Mouse (Mus musculus): ENCODE results near the gene Hk1. TPM values are rescaled to one million over a fixed set of nuclear protein-coding genes. Genes with fewer than 3 reads are reported as not detected.
A peak's percentile ranks its signal among the peaks of the same experiment; 100 is the strongest.

The Hk1 gene
- polyA plus RNA-seq, 1 experiment from 2014 or later = 34.0 TPM

DNA sequence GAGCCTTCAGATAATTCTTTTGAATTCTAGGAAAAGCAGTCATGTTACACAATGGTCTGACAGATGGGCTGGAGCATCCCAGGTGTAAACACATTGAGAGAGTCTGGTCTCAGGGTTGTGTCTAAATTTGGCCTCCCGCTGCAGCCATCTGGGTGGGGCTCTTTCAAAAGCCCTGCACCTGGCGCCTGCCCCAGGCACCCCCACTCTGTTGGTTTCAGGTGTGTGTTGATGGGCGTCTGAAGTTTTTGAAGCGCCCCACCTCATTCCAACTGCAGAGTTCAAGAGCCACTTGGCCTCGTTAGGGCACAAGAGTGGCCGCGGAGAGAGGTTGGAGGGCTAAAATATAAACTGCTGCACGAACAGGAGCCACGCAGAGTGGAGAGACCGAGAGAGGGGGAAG, 137.3 kb downstream of the Hk1 start:
- WGBS = 82% methylated on average over 10 of the region's 10 CpGs
- H3K4me3 ChIP-seq = no peak overlapping the region
- H3K27me3 ChIP-seq (ENCODE audit: insufficient read depth, poor library complexity, severe bottlenecking) = no peaks in the 10 kb centered on the region
- peaks cover 2% of the 10 kb centered on the region; the same call in 1 of the 2 replicates for H3K4me1 ChIP-seq (replicated peaks)
- no peak for DNase-seq (ENCODE audit: low spot score)
- H3K36me3 ChIP-seq = no peaks in the 10 kb centered on the region
- no peaks in the 10 kb centered on the region for H3K9me3 ChIP-seq
- H3K27ac ChIP-seq = no peak overlapping the region

DNA sequence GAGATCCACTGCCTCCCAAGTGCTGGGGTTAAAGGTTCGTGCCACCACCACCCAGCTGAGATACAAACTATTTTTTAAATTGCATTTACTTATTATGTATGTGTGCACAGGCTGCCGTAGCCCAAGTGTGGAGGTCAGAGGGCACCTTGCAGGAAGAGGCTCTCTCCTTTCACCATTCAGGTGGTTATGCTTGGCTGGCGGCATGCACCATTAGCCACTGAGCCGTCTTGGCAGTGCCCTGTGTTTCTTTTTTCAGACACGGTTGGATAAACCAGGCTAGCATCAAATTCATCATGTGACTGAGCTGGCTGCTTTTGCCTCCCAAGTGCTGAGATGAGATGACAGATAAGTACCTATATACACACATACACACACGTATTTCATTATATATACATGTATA, 140.4 kb downstream of the Hk1 start:
- Histone ChIP-seq H3K4me3 (no peak overlapping the region), H3K4me1 (replicated peaks) (no peaks in the 10 kb centered on the region; the same call in 1 of the 2 replicates), H3K9me3 (no peaks in the 10 kb centered on the region), H3K36me3 (no peaks in the 10 kb centered on the region), H3K27ac (no peak overlapping the region), H3K27me3 (ENCODE audit: insufficient read depth, poor library complexity, severe bottlenecking) (no peaks in the 10 kb centered on the region)
- WGBS = 50% methylated on average over 6 of the region's 6 CpGs
- DNase-seq (ENCODE audit: low spot score) = no peak

DNA sequence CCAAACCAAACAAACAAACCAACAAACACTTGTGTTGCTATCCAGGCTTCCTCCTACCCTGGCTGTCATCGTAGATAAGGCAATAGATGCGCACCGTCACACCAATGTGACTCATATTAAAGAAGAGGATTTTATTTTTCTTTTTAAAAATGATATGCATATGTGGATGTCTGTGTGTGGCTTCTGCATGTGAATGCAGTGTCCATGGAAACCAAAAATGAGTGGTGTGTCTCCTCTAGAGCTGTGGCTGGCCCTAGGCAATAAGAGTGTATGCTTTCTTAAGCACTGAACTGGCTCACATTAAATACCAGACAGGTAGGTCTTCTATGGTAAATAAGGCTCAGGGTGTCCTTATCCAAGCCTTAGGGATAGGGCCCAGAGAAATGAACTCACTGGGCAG, 141.0 kb downstream of the Hk1 start:
- no peak for DNase-seq (ENCODE audit: low spot score)
- H3K27me3 ChIP-seq (ENCODE audit: insufficient read depth, poor library complexity, severe bottlenecking) = no peaks in the 10 kb centered on the region
- H3K4me1 ChIP-seq (replicated peaks) = no peaks in the 10 kb centered on the region; the same call in 1 of the 2 replicates
- H3K36me3 ChIP-seq = no peaks in the 10 kb centered on the region
- no peak overlapping the region for H3K4me3 ChIP-seq
- WGBS = 95% methylated on average over 3 of the region's 3 CpGs
- no peak overlapping the region for H3K27ac ChIP-seq
- no peaks in the 10 kb centered on the region for H3K9me3 ChIP-seq

GRCm38 (mm10) chr10:62237205-62237604, 142.5 kb downstream of the Hk1 start:
- H3K9me3 ChIP-seq = no peaks in the 10 kb centered on the region
- WGBS = 86% methylated on average over 10 of the region's 10 CpGs
- H3K27me3 ChIP-seq (ENCODE audit: insufficient read depth, poor library complexity, severe bottlenecking) = peaks cover 8% of the 10 kb centered on the region
- no peak overlapping the region for H3K27ac ChIP-seq
- no peak overlapping the region for H3K4me3 ChIP-seq
- DNase-seq (ENCODE audit: low spot score) = no peak
- no peaks in the 10 kb centered on the region for H3K36me3 ChIP-seq
- no peaks in the 10 kb centered on the region; the same call in 1 of the 2 replicates for H3K4me1 ChIP-seq (replicated peaks)

DNA sequence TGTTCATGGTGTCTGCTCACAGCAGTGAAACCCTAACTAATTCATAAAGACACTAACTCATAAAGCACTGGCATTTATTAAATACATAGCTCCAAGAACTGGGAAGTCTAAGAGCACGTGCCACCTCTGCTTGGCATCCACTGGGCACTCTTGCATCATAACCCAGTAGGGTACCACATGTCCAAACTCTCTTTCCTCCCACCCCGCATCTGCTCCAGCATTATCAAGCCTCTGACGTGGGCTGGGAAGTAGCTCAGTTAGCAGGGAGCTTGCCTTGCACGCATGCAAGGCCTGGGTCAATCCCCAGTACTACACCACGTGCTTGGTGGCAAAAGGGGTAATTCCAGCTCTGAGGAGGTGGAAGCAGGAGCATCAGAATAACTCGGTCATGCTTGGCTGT, 143.5 kb downstream of the Hk1 start:
- Histone ChIP-seq H3K27me3 (ENCODE audit: insufficient read depth, poor library complexity, severe bottlenecking) (peaks cover 15% of the 10 kb centered on the region), H3K4me3 (no peak overlapping the region), H3K4me1 (replicated peaks) (peaks cover 7% of the 10 kb centered on the region), H3K27ac (no peak overlapping the region), H3K36me3 (no peaks in the 10 kb centered on the region), H3K9me3 (no peaks in the 10 kb centered on the region)
- 85% methylated on average over 6 of the region's 6 CpGs for WGBS
- DNase-seq (ENCODE audit: low spot score) = no peak

GRCm38 (mm10) chr10:62231811-62232210, 147.9 kb downstream of the Hk1 start:
- H3K4me3 ChIP-seq = peak overlapping the region; percentile 74; the same call in 1 of the 2 replicates

DNA sequence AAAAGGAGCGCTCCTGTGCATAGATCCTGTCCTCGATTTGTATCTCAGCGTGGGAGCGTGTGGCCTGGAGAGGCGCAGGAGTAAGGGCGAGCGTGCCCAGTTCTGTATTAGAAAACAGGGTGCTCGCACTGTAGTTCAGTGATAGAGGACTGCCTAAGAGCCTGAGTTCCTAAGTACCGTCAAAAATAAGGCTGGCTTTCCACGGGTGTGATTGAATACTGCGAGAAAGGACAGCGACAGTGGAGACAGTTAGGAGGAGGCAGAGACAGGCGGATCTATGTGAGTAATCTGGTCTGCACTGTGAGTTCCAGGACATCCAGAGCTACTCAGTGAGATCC, 148.3 kb downstream of the Hk1 start:
- H3K4me3 ChIP-seq = peak overlapping the region; percentile 74
- H3K36me3 ChIP-seq = no peaks in the 10 kb centered on the region
- peaks cover 33% of the 10 kb centered on the region for H3K27me3 ChIP-seq (ENCODE audit: insufficient read depth, poor library complexity, severe bottlenecking)
- 5% methylated on average over 13 of the region's 13 CpGs for WGBS
- DNase-seq (ENCODE audit: low spot score) = no peak
- no peaks in the 10 kb centered on the region for H3K9me3 ChIP-seq
- peak overlapping the region; percentile 87 for H3K27ac ChIP-seq
- H3K4me1 ChIP-seq (replicated peaks) = peaks cover 20% of the 10 kb centered on the region

More at GRCm38 (mm10) chr10:62231811-62232210, 147.9 kb downstream of the Hk1 start:
- no peaks in the 10 kb centered on the region for H3K9me3 ChIP-seq
- H3K27me3 ChIP-seq (ENCODE audit: insufficient read depth, poor library complexity, severe bottlenecking) = peaks cover 33% of the 10 kb centered on the region
- peaks cover 20% of the 10 kb centered on the region for H3K4me1 ChIP-seq (replicated peaks)
- no peak for DNase-seq (ENCODE audit: low spot score)
- H3K27ac ChIP-seq = no peak overlapping the region
- no peaks in the 10 kb centered on the region for H3K36me3 ChIP-seq
- WGBS = 72% methylated on average over 3 of the region's 3 CpGs

DNA sequence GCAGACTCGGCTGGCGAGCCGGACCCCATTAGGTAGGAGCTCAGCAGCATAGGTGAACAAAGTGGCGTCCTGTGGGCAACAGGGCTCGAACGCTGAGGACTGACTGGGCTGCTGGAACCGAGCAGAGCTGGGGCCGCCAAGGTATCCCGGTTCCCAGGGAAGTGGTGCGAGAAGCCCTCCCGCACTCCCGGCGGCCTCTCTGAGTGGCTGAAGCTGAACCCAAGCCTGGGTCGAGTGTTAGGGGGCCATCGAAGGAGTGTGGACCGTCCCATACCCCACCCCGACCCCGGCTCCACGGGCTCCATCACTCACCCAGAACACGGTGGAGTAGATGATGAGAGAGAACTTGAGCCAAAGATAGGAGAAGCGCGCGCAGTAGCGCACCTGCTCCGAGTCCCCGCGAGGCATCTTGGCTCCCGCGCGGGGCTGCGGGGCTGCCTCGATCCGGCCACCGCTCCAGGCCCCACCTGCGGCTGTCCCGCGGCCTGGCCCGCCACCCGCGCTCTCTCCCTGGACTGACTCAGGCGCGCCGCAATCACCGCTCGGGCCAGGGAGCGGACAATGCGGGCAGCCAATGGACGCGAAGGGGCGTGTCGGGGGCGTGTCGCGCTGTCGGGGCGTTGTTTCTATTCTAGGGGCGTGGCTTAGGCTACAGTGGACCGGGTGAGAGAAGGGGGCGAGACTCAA, 148.9 kb downstream of the Hk1 start, which contains the start of gene Tspan15:
Gene Tspan15 (minus strand): TSS at position 544 of the 687 bp plus-strand sequence.
- peaks cover 23% of the 10 kb centered on the region for H3K4me1 ChIP-seq (replicated peaks)
- no peaks in the 10 kb centered on the region for H3K36me3 ChIP-seq
- H3K27me3 ChIP-seq (ENCODE audit: insufficient read depth, poor library complexity, severe bottlenecking) = peaks cover 33% of the 10 kb centered on the region
- peak within 1 kb of the TSS; percentile 87 for H3K27ac ChIP-seq
- H3K4me3 ChIP-seq = peak within 1 kb of the TSS; percentile 74
- DNase-seq (ENCODE audit: low spot score) = peak; percentile 97
- no peaks in the 10 kb centered on the region for H3K9me3 ChIP-seq
- under 1% methylated on average over 59 of the region's 59 CpGs for WGBS

DNA sequence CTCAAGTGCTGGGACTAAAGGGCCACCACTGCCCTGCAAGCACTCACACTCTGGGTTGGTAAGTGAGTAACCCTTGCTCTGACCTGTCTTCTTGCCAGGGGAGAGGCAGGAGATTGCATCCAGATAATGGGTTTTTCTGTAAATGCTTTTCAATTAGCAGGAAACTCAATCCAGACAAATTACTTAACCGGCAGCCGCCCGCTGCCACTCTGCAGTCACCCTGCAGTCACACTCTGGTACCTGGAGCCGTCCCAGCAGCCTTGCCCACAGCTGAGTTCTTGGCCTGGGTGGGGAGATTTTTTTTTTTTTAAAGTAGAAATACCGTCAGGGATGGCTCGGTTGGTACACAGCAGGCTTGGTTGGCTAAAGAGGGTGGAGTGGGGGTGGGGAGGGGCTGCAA, 151.6 kb downstream of the Hk1 start:
- Histone ChIP-seq H3K4me3 (no peak overlapping the region), H3K9me3 (no peaks in the 10 kb centered on the region), H3K27me3 (ENCODE audit: insufficient read depth, poor library complexity, severe bottlenecking) (peaks cover 33% of the 10 kb centered on the region), H3K36me3 (no peaks in the 10 kb centered on the region), H3K4me1 (replicated peaks) (peaks cover 33% of the 10 kb centered on the region), H3K27ac (no peak overlapping the region)
- 71% methylated on average over 6 of the region's 6 CpGs for WGBS
- DNase-seq (ENCODE audit: low spot score) = no peak

DNA sequence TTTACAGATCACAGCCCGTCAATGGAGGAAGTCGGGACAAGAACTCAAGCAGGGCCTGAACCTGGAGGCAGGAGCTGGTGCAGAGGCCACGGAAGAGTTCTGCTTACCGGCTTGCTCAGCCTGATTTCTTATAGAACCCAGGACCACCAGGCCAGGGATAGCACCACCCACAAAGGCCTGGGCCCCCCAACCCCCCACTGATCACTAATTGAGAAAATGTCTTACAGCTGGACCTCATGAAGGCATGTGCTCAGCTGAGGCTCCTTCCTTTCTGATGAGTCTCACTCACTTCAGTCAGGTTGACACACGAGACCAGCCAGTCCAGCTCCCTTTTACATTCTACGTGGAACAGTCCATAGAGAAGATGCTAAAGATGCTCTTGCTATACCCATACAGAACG, 153.9 kb downstream of the Hk1 start:
- H3K27me3 ChIP-seq (ENCODE audit: insufficient read depth, poor library complexity, severe bottlenecking) = peaks cover 18% of the 10 kb centered on the region; the same call in 1 of the 2 replicates
- H3K4me3 ChIP-seq = no peak overlapping the region
- H3K27ac ChIP-seq = no peak overlapping the region
- H3K9me3 ChIP-seq = no peaks in the 10 kb centered on the region
- 75% methylated on average over 7 of the region's 7 CpGs for WGBS
- peaks cover 27% of the 10 kb centered on the region for H3K4me1 ChIP-seq (replicated peaks)
- no peaks in the 10 kb centered on the region for H3K36me3 ChIP-seq
- no peak for DNase-seq (ENCODE audit: low spot score)

DNA sequence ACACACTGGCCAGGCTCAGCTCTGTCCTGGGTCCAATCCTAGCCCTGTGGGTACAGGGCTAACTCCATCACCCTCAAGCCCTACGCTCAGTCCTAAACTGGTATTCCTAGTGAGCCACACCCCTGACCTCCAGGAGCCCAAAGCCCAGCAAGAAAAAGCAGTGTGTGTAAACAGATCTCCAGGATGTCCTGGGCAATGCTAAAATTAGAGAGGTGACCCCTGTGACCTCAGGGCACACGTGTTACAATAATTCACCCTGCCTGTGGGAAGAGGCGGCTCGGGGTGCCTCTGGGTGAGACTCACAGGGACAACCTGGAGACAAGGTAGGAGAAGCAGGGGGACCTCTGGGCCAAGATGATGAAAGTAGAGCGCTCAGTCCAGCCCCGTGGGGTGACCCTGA, 155.5 kb downstream of the Hk1 start:
- H3K27ac ChIP-seq = no peak overlapping the region
- H3K27me3 ChIP-seq (ENCODE audit: insufficient read depth, poor library complexity, severe bottlenecking) = peaks cover 8% of the 10 kb centered on the region; the same call in 1 of the 2 replicates
- H3K4me3 ChIP-seq = no peak overlapping the region
- 66% methylated on average over 6 of the region's 6 CpGs for WGBS
- peaks cover 22% of the 10 kb centered on the region for H3K4me1 ChIP-seq (replicated peaks)
- no peaks in the 10 kb centered on the region for H3K9me3 ChIP-seq
- no peak for DNase-seq (ENCODE audit: low spot score)
- H3K36me3 ChIP-seq = no peaks in the 10 kb centered on the region

DNA sequence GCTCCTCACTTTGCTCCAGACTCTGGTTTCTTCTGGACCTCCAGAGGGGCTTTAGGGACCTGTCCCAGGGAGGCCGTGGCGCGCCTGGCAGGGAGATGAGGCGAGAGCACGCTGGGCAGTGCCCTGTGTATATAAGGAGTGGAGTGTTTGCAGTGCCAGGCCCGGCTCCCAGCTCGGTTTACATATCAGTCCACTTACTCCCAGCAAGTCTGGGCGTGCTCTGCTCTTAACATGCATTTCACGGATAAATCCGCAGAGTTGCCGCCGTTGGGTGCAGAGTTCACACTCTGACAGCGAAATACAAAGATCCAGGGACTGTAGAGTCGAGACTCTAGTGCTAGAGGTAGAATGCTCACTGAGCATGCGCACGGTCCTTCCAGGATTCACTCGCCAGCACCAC, 156.9 kb downstream of the Hk1 start:
- 85% methylated on average over 17 of the region's 17 CpGs for WGBS
- H3K27me3 ChIP-seq (ENCODE audit: insufficient read depth, poor library complexity, severe bottlenecking) = no peaks in the 10 kb centered on the region
- H3K36me3 ChIP-seq = no peaks in the 10 kb centered on the region
- DNase-seq (ENCODE audit: low spot score) = no peak
- no peak overlapping the region for H3K27ac ChIP-seq
- H3K9me3 ChIP-seq = no peaks in the 10 kb centered on the region
- no peak overlapping the region for H3K4me3 ChIP-seq
- H3K4me1 ChIP-seq (replicated peaks) = peaks cover 24% of the 10 kb centered on the region

DNA sequence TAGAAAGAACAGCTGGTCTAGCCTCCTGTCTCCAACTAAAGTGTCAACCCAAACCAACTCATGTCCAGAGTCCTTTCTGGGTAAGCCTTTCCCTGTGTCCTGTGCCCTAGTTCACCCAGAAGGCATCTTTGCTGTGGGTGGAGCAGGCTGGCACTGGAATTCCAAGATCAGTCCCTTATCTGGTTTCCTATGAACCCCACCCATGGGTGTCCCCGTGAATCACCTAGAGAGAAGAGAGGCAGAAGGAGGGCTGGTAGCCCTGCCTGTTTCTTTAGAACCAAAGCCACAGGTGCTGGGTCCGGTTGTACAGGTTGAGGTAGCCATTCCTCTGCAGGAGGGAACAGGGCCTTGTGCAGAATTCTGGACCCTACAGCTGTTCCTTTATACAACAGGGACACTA, 158.1 kb downstream of the Hk1 start:
- H3K27me3 ChIP-seq (ENCODE audit: insufficient read depth, poor library complexity, severe bottlenecking) = no peaks in the 10 kb centered on the region
- WGBS = 90% methylated on average over 2 of the region's 2 CpGs
- H3K27ac ChIP-seq = no peak overlapping the region
- no peak for DNase-seq (ENCODE audit: low spot score)
- H3K4me1 ChIP-seq (replicated peaks) = peaks cover 35% of the 10 kb centered on the region
- H3K36me3 ChIP-seq = no peaks in the 10 kb centered on the region
- no peak overlapping the region for H3K4me3 ChIP-seq
- H3K9me3 ChIP-seq = no peaks in the 10 kb centered on the region
